Mouse (Mus musculus) stomach, postnatal 0 days (tissue): Measurements from ENCODE around the gene Pax4.
A peak's percentile ranks its signal among the peaks of the same experiment; 100 is the strongest.

Experiments
- CTCF ChIP-seq: IDR thresholded peaks from 2 replicates; pipeline ENCODE4 v1.5.1; 2016; ENCODE audit warnings: antibody characterized with exemption, low read depth, mild to moderate bottlenecking, moderate library complexity
- EP300 ChIP-seq: optimal IDR thresholded peaks from 2 replicates; pipeline ENCODE3; 2016; ENCODE audit warnings: antibody characterized with exemption

GRCm38 (mm10) chr6:28399791-28400190, 49.4 kb downstream of the Pax4 start:
- TF ChIP-seq CTCF (peak; percentile 43), EP300 (no peak)
